Mouse (Mus musculus) right cerebral cortex, postnatal 10 days (tissue): ENCODE data around the gene Tmem110.

Experiments
- DNase-seq, 2 experiments: peaks; one replicate each; pipeline ENCODE4 v3.0.0; 2021; ENCODE audit warnings: low spot score in 2 of 2

The Tmem110 gene

DNA sequence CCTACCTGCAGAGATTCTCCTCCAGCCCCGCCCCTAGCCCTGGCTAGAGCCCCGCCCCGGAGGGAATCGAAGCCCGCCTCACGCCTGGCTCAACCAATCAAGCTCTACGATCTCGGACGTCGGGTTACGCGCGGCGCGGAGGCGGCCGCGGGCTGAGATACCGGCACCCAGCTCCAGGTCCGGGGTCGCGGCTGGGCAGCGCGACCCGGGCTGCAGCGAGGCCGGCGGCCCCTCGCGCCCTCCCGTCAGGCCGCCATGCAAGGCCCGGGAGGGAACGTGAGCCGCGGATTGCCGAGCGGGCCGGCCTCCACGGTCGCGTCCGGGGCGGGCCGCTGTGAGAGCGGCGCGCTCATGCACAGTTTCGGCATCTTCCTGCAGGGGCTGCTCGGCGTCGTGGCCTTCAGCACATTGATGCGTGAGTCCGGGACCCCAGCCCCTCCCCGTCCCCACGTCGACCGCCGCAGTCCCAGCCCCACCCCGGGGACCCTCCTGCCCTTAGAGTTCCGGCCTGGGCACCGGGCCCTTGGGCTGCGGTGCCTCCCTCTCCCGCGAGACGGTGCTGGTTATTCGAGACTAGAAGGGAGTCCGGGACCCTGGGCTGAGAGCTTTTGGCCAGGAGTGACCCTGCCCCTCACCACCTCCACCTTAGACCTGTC is at the start of gene Tmem110:
TSS of gene Tmem110 (plus strand) at position 115 of the 656 bp plus-strand sequence.
- DNase-seq, result peak; percentile 91 to 92

- no peak for DNase-seq
These were observed 40.8 kb upstream of the Tmem110 start for GRCm38 (mm10) chr14:30784614-30785013.

DNA sequence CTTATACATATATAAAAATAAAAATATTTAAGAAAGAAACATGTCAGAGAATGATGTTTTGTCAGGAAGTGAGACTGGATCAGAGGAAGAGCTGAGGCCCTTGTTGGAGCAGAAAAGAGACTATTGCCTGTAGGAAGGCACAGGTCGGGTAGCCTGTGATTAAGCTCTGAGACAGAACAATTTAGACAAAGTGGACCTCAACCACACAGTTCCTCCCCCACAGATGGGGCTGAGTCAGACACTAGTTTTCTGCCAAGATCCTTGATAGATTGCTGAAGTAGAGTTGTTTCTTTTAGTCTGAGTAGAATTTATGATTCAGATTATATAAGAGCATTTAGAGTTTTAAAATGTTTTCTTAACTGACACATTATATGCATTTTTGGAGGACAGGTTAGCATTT is 35.9 kb upstream of the Tmem110 start:
- DNase-seq, result no peak

GRCm38 (mm10) chr14:30792871-30793270 is 32.5 kb upstream of the Tmem110 start:
- no peak for DNase-seq

- no peak for DNase-seq
These were observed 23.6 kb upstream of the Tmem110 start for GRCm38 (mm10) chr14:30801756-30802155.

- no peak for DNase-seq
These were observed 4.3 kb upstream of the Tmem110 start for GRCm38 (mm10) chr14:30821136-30821535.

DNA sequence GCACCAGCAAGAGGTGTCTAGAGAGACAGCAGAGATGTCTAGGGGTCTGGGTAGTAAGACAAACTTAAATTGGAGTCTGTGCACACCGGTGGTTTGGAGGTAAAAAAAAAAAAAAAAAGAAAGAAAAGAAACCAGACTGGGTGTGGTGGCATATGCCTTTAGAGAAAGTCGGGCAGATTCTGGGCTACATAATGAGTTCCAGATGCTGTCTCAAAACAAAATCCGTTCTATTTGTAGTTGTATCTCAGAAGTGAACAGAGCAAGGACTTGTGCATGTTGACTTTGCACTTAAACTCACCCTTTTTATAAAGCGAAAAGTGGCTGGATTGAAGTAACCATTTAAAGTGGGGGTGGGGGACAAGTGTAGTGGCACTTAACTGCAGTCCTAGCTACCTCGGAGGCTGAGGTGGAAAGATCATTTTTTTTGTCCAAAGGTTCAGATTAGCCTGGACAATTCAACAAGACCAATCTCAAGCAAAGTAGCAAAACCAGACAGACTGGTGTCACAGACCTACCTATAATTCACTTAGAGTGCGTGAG is 864 bp upstream of the Tmem110 start:
- DNase-seq, result peak in 1 of 2 experiments; percentile 13

GRCm38 (mm10) chr14:30825021-30825475 is 342 bp upstream of the Tmem110 start:
- DNase-seq, result no peak

DNA sequence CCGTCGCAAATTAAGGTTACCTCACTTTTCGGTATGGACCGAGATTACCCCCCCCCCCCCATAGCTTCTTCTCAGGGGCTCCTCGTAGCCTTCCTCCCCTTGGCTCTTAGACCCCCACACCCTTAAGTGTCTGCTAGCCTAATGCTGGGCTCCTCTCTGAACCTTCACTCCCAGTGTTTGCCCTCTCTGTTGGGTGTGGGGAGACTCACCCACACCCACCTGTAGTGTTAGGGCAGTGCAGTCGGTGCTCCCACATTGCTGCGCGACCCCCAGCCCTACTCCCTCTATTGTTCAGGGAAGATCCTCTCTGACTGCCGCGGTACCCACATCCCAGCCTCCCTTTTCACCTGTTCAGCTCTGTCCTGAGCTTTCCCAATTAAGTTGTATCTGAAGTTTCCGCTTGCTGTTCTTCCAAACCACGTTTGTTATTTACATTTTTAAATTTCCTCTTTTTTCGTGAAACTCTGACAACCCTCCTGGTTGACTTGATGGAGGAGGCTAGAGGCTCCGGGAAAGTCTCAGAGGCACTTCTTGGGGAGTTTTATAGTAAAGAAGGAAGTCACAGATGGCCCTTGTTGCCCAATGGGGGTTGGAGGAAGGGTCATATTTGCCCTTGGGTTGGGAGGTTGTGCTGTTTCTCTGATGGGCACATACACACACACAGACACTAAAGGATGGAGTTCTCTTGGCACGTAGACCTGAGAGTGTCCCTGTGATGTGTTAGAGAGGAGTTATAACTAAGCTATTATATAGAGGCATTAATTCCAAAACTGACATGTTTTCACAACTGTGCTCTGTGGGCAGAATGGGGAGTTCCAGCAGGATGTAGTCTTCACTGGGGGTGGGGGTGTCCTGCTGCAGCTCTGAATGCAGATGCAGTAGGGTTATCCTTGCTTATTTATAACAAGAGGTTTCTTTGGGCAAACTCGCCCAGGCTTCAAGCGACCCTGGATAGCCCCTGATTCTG is 1.1 kb downstream of the Tmem110 start:
- peak in 1 of 2 experiments; percentile 30 for DNase-seq

DNA sequence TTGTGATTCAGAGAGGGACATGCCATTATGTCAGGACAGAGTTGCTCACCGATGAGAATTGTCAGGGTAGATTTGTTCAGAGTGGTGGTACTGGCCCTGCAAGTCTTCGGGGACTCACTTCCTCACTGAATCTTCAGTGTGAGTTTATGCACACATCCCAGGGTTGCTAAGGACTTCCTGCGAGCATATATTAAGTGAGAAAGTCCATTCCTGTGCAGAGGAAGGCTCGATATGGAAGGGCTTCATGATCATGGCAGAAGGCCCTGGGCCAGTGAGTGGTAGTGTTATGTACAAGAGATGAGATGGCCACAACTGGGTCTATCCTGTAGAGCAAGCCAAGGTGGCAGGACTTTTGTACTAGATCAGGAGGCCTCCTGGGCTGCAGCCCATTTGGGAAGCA is 2.1 kb downstream of the Tmem110 start:
- peak in 1 of 2 experiments; percentile 16 for DNase-seq

GRCm38 (mm10) chr14:30828077-30828476 is 2.7 kb downstream of the Tmem110 start:
- DNase-seq, result peak in 1 of 2 experiments; percentile 23

- DNase-seq, result no peak
These were observed 3.5 kb downstream of the Tmem110 start for GRCm38 (mm10) chr14:30828635-30829460.

- DNase-seq, result no peak
These were observed 12.1 kb downstream of the Tmem110 start for GRCm38 (mm10) chr14:30837416-30837996.

DNA sequence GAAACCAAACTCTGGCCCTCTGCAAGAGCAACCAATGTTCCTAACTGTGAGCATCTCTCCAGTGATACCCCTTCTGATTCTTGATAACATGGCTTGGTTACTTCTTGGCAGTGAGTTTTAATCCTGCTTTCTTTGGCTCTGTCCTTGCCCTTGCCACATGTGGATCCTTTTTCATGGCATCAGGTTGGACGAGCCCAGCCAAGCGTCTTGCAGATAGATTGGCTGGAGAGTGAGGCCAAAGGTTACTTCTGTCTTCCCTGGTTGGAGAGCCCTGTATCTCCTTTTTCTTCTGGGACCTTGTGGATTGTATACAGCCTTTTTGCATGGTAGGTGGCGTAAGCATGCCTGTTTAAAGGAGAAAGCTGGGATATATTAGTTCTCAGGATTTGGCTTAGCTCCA is 18.3 kb downstream of the Tmem110 start:
- DNase-seq, result no peak

GRCm38 (mm10) chr14:30850504-30850903 is 25.1 kb downstream of the Tmem110 start:
- DNase-seq, result no peak

DNA sequence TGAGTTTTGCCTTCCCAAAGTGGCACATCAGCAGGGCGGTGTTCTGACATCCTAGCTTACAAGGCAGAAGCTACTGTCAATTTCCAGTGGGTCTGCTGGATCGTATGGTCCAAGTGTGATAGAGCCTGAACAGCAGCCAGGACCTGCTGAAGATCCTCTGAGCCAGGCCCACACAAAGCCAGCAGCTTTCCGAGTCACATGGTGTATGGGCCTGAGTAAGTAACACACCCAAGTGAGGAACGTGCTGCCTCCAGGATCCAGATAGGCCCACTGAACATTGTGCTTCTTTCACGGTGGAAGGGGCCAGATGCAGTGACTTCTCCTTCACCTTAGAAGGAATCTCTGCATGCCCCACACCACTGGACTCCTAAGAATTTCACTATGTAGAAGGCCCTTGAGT is 26.9 kb downstream of the Tmem110 start:
- no peak for DNase-seq

- no peak for DNase-seq
These were observed 29.9 kb downstream of the Tmem110 start for GRCm38 (mm10) chr14:30855316-30855715.

- no peak for DNase-seq
These were observed 31.6 kb downstream of the Tmem110 start for GRCm38 (mm10) chr14:30856885-30857507.

- no peak for DNase-seq
These were observed 32.6 kb downstream of the Tmem110 start for GRCm38 (mm10) chr14:30857990-30858389.

DNA sequence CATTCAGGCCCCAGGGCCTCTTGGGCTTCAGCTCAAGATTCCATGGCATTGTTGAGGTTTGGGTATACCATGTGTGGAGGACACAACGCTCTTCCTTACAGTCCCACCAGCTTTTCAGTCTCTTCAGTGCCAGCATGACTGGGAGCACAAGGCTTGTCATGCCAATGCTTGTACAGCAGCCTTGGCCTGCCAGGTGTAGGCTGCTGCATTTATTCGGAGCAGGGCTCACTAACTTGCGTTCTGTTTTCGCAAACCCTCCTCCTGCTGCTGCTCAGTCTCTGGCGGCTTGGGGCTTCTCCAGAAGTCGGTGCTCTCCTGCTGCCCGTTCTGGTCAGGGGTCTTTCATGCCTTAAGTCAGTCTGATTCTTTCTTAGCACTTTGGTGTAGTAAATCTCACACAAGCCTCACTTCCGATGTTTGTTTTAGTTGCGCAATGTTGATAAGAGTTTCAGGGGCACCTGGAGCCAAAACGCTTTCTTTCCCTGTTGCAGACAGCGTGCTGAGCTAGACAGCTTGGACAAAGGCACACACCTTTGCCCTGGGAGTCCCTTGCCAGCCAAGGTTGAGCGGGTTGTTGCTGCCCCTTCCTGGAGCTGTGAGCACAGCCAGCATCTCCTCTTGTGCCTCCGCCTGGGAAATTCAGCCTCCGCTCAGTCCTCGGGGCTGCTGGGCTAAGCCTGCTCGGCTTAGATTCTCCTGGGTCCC is 36.2 kb downstream of the Tmem110 start:
- no peak for DNase-seq
